Mouse (Mus musculus) left cerebral cortex, postnatal 10 days (tissue): ENCODE data around the gene Slc26a6. TPM values are rescaled to one million over a fixed set of nuclear protein-coding genes. Genes with fewer than 3 reads are reported as not detected.

Source experiments
- DNase-seq, 2 experiments: peaks; one replicate each; pipeline ENCODE4 v3.0.0; 2021 to 2022; ENCODE audit warnings: low spot score in 2 of 2, mixed read lengths in 1 of 2; ENCODE audit errors: extremely low spot score in 1 of 2
- intact Hi-C: fragments of 180-260 bp; cut with DNase I; formaldehyde crosslinking; loops from one replicate; pipeline ENCODE4 v1.15.1; 2025
- total RNA-seq, 2 experiments: library from RNA; stranded (reverse); gene quantifications; 2 replicates each; pipeline ENCODE4 v1.2.3; 2021

The Slc26a6 gene
- total RNA-seq, 2 experiments from 2014 or later, result 35.3 to 41.3 TPM

DNA sequence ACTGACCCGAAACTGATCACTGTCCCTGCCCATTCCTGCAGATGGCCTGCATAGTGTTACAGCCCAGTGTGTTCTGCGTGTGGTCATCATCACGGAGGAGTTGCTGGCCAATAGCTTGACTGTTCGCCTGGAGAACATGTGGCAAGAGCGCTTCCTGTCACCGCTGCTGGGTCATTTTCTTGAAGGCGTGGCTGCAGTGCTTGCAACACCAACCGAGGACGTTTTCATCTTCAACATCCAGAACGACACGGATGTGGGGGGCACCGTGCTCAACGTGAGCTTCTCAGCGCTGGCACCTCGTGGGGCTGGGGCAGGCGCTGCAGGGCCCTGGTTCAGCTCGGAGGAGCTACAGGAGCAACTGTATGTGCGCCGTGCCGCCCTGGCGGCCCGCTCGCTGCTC, 21.4 kb upstream of the Slc26a6 start:
- DNase-seq, result no peak
- intact Hi-C loops, result no loop called here

DNA sequence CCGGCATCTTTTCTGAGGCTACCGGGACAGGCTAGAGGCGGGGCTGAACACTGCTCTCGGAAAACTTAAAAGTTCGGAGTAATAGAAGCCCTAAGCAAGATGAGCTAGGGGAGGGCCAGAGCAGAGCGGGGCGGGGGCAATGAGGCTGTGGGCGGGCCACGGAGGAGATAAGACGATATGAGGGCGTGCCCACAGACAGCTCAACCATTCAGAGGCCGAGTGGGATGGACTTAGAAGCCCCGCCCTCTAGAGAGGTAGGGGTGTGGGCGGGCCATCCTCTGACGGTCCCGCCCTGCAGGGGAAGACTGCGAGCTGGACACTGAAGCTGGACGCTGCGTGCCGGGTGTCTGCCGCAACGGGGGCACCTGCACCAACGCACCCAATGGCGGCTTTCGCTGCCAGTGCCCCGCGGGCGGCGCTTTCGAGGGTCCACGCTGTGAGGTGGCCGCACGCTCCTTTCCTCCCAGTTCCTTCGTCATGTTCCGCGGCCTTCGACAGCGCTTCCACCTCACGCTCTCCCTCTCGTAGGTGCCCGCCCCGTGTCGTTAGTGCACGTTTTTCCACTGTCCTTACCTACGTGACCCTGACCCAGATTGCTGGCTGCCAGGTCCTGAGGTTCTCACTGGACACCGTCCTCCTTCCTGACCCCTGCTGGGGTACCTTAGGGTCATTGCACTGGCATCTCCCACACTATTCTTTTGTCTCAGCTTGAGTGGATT, 20.5 kb upstream of the Slc26a6 start:
- intact Hi-C loops, result no loop called here
- DNase-seq, result peak; percentile 70 to 91

DNA sequence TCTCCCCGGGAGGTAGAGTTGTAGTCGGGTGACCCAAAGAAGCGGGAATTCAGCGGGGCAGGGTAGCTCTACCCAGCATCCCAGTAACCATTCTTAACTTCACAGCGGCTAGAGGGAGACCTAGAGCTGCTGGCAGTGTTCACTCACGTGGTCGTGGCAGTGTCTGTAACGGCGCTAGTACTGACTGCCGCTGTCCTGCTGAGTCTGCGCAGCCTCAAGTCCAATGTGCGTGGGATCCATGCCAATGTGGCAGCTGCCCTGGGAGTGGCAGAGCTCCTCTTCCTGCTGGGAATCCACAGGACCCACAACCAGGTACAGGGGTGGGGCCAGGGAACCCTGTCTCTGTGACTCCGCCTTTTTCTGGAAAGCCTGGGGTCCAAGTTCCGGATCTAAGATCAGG, 10.1 kb upstream of the Slc26a6 start:
- intact Hi-C loops, result no loop called here

DNA sequence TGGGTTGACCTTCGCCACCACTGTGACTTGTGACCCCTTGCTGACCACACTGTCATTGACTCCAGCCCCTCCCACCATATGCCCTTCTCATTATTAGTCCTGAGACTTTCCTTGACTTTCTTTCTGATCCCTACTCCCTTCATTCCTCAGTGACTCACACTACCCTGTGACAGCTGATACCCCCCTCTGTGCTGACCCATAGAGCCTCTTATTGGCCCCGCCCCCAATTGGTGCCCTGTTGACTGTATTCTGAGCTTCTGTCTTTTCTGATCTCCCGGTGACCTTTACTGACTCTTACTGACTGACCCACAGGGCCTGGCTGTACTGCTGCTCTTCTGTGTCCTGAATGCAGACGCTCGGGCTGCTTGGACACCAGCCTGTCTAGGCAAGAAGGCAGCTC, 7.7 kb upstream of the Slc26a6 start:
- intact Hi-C loops, result no loop called here
- DNase-seq, result no peak

More for the DNA sequence above, 10.1 kb upstream of the Slc26a6 start:
- DNase-seq, result peak in 1 of 2 experiments; percentile 83

DNA sequence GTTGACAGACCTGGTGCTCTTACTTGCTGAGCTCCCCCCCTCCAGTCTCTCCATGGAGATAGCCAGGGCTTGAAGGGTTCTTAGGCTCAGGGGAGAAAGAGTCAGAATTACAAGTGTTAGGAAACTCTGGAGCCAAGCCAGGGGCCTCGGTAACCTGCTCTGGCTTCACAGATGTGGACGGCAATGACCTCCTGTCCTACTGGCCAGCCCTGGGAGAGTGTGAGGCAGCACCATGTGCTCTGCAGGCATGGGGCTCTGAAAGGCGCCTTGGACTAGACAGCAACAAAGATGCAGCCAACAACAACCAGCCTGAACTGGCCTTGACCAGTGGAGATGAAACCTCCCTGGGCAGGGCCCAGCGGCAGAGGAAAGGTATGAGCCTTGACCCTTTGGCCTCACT, 5.7 kb upstream of the Slc26a6 start:
- intact Hi-C loops, result no loop called here
- DNase-seq, result no peak

DNA sequence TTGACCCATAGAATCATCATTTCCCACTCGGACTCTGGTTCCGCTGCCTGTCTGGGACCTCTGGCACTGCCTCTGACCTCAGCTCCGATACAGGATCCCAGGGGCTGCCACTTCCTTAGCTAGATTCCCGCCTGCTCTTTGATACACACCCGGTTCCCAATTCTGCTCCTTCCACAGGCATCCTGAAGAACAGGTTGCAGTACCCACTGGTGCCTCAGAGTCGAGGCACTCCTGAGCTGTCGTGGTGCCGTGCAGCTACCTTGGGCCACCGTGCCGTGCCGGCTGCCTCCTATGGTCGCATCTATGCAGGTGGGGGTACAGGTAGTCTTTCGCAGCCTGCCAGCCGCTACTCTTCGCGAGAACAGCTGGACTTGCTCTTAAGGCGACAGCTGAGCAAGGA, 4.7 kb upstream of the Slc26a6 start:
- intact Hi-C loops, result no loop called here
- no peak for DNase-seq

DNA sequence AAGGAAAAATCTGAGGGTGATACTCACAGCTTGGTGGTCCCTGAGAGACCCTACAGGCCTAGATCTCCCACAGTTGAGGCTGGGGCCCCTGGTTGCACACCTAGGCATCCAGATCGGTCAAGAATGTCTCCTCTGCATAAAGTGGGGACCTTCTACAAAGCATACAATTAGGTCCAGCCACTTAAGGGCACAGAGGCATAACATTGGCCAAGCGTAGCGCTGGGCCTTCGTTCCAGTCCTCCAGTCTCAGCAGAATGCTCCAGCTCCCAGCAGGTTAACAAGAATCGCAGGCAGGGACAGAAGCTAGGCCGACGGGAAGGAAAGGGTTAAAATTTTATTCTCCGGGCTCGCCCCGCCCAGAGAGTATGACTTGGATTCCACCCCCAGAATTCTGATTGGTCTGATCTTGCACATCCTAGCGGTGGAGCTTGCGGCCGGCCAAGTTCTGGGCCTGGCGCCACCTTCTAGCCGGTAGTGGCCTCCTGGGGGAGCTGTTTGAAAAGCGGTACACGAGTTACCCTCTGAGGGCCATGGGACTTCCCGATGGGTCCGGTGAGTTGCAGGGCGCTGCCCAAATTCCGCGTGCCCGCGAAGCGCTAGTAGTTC, 655 bp downstream of the Slc26a6 start:
- peak; percentile 94 for DNase-seq
- intact Hi-C loops, result no loop called here

DNA sequence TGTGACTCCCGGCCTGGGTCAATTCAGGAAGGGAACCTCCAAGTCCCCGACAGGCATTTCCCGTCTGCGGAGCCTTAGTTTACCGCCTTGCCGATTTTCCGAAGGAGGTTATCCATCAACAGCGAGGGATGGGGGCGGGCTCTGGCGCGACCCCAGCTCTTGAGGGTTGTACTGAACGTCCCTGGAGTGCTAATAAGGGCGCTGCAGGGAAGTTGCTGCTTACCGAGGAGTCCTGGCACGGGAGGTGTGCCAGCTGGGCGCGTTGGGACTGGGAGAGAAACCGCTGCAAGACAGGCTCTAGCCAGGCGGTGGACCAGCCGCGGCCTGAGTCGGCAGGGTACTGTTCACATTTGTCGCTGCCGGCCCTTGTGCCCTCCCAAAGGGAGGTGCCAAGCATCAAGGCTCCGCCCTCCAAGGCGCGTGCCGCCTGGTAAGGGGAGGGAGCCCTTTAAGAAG, 1.2 kb downstream of the Slc26a6 start:
- intact Hi-C loops, result no loop called here
- DNase-seq, result peak; percentile 89 to 92

DNA sequence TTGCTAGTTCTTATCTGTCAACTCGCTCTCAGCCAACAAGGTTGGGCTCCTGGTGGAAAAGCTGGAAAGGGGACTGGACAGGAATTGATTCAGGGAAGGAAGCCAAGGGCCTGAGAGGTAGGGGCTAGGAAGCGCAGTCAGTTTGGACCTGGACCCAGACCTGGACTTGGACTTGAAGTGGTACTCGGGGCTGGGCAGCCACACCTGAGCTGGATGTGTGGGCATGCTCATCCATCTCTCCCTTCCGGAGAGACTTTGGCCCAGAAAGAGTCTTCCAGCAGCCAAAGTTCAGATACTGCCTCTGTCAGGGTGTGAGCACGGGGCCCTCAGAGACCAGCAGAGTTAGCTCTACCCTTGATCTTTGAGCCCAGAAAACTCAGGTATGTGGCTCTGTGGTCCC, 2.3 kb downstream of the Slc26a6 start:
- no peak for DNase-seq
- intact Hi-C loops, result no loop called here

DNA sequence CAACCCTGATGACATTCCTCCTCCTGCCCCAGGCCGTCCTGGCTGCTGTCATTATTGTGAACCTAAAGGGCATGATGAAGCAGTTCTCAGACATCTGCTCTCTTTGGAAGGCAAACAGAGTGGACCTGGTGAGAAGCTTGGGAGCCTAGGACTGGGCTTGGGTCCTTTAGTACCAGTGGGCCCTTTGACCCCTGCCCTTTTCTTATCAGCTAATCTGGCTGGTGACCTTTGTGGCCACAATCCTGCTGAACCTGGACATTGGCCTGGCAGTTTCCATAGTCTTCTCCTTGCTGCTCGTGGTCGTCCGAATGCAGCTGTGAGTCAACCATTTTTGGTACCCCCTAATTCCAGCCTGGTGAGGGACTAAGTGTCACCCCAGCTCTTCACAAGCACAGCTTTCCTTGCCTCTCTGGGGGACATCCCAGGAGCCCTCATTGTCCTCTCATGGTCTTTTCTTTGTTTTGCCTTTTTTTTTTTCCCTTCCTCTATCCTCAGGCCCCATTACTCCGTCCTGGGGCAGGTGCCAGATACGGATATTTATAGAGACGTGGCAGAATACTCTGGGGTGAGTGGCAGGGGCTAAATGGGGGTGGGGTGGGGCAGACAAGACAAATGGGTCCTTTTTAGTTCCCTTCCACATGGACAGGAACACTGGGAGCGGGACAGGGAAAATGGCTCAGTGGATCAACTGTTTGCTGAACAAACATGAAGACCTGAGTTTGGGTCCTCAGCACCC, 5.9 kb downstream of the Slc26a6 start:
- intact Hi-C loops, result no loop called here

DNA sequence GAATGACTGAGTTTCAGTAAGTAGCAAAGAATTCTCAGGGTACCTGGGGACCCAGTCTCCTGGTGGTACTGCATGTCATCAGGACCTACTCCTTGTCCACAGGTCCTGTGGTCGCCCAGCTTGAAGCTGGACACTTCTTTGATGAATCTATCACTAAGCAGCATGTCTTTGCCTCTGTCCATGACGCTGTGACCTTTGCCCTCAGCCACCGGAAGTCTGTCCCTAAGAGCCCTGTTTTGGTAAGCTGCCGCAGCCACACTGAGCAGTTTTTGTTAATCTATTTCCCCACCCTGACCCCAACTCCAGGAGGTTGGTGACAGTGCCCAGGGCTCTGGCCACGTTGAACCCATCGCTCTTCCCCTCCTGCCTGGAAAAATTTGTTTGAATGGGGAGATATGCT, 59.2 kb downstream of the Slc26a6 start:
- no peak for DNase-seq
- intact Hi-C loops, result no loop called here

More for the DNA sequence above, 5.9 kb downstream of the Slc26a6 start:
- no peak for DNase-seq

DNA sequence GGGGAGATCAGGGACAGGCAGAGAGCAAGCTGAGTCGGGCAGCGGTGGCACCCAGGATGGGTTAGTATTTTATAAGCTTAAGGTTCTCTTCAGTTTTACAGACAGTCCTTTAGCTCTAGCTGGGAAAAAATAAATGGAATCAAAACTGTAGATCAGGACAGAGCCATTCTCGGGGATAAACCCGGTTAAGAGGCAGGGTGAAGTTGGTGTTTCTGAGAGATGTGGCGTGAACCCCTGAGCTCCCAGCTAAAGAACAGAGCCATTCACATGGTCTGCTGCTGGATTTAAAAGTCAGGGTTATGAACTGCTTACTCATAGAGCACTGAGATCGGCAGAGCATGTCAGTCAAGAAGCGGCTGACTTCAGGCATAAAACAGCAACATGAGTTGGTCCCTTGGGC, 60.1 kb downstream of the Slc26a6 start:
- intact Hi-C loops, result no loop called here
- no peak for DNase-seq

DNA sequence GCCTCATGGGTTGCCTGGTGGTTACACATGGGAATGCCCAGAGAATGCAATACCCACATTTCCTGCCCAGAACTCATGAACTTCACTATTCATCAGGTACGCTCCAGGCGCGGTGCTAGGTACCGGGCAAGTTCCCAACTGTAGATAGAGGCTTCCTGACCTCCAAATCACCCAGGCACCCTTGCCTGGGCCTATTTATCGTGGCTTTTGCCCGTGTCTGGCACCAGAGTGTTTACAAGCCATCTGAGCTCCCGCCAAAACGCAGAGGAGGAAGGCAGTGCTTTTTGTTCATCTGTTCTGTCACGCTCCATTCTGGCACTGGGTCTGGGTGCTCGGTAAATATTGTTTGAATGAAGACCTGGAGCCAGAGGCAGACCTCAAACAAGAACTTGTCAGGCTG, 60.5 kb downstream of the Slc26a6 start:
- DNase-seq, result no peak
- intact Hi-C loops, result no loop called here

DNA sequence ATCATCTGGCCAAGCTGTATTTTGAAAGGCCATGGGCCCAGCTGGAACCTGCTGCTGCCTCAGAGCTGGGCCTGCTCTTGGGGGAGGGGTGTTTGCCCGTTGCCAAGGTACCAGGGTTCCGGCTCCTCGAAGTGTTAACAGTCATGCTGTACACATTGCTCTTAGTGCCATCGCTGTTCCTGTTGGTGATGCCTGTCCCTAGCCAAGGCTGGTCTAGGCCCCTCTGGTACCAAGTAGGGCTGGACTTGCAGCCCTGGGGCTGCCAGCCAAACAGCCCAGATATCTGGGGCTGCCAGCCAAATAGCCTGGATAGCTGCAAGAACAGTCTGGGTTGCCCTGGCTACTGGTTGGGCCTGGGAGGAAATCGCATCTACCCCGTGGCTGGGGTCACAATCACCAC, 61.4 kb downstream of the Slc26a6 start, which contains the start of gene Tmem89:
Tmem89 (plus strand) TSS at position 129 of the 400 bp plus-strand sequence.
- peak; percentile 58 to 60 for DNase-seq
- intact Hi-C loops, result no loop called here

DNA sequence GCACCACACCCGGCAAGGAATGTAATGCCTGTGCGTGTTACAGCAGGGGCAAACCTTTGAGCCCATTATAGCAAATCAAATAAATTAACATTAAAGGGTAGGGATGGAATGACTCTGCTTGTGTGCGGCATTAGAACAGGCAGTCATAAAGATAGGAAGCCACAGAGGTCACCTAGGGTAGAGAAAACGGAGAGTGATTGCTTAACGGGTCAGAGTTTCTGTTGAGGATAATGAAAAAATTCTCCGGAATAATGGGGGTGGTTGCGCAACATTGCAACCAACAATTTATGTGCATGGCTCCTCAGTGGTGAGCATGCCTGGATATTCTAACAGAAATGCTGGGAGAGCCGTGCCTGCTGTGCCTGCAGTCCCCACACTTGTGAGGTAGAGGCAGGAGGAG, 72.8 kb downstream of the Slc26a6 start:
- intact Hi-C loops, result no loop called here
- no peak for DNase-seq

DNA sequence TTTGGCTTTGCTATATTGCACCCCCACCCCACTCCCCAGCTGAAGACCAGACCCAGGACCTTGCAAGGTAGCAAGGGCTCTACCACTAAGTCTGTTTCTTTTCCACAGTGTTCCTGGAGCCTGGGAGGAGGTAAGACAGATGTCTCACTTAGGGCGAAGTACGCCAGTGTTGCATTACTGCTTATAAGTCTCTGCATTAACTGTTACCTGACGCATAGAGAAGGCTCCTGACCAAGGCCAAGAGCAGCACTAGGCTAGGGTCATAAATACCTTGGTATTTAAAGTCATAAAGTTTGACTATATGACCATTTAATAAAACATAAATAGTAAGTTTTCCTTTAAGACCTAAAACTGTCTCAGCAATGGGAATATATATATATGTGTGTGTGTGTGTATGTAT, 75.3 kb downstream of the Slc26a6 start:
- intact Hi-C loops, result no loop called here
- DNase-seq, result no peak

DNA sequence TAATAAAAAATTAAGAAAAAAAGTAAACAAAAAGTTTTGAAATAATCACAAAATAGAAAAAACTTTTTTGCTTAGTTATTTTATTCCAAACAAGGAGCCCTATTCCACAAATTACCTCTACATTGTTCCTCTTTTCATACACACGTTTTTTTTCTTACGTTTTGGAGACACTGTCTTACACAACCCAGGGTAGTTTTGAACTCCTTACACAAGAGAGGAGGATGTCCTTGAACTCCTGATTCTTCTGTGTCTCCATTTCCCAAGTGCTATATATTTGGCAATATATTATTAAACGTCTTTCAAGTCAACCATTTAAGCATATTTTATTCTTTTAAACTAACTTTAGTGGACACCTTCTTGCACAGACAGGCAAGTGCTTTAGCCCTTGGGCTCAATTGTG, 82.9 kb downstream of the Slc26a6 start:
- intact Hi-C loops, result loop anchor here (5.0 kb wide), 1 partner anchor 126 kb away; no protein-coding TSS in a partner anchor
- no peak for DNase-seq

DNA sequence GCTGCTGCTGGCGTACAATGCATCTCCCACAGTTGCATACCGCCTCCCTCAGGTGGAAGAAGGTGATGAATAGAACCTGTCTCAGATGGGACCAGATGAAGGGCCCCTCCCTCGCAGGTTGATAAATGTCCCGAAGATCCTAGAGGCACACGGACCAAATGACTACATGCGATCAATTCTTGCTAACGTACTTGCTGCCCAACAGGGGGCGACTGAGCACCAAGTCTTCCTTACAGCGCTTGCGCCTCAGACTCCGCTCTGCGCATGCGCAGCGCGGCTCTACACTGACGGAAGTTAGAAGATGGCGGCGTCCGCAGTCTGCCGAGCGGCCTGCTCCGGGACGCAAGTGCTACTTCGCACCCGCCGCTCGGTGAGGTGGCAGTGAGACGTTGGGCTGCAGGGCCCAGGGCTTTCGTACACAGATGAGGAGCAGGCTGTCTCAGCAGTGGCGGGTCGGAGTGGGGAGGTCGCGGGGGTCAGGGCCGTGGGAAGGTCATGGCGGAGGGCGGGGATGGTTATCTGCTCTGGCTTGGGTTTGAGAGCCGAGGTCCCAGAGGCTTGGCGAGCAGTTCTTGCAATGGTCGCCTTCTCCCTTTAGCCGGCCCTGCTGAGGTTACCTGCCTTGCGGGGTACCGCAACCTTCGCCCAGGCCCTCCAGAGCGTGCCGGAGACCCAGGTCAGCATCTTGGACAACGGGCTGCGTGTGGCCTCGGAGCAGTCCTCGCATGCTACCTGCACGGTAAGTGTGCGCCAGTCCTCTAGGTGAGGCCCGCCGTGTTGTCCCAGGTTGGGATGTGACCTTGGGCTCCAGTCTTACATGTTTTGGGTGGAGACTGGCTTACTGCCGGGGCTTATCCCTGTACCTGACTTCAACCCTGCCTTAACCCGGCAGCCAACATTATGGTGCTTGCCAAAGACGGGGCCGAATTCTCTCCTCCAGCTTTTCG, 83.6 kb downstream of the Slc26a6 start, which contains the start of gene Uqcrc1:
Uqcrc1 (plus strand) TSS at position 216 of the 947 bp plus-strand sequence.
- intact Hi-C loops, result loop anchor here (5.0 kb wide), 1 partner anchor 126 kb away; no protein-coding TSS in a partner anchor
- peak; percentile 94 to 97 for DNase-seq

DNA sequence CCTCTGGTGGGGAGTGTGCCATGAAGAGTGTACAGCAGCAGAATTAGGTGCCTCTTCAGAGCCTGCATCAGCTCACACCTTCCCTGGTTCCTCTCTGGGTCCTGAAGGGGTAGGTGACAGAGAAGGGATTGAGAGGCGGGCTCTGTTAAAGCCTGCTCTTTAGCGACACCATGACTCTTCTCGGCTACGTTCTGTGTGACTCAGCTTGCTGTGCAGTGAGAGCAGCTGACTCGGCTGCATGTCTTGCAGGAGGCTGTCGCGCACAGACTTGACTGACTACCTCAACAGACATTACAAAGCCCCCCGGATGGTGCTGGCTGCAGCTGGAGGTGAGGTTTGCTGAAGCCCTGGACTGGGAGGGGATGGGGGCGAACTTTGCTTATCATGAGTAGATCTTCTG, 92.0 kb downstream of the Slc26a6 start:
- no peak for DNase-seq
- intact Hi-C loops, result loop anchor here (5.0 kb wide), 1 partner anchor 122 kb away; no protein-coding TSS in a partner anchor
